Mouse (Mus musculus) NIH3T3 (cell line): ENCODE measurements around the gene Trmt13.
"Not testable (repeated sequence)": the region's sequence is repeated elsewhere in the genome, so short reads cannot be mapped to it uniquely, and the experiment has no call there.

Source experiments
- DNase-seq: peaks from one replicate; pipeline ENCODE4 v3.0.0-alpha.2; 2012; ENCODE audit warnings: low read depth

The Trmt13 gene

GRCm38 (mm10) chr3:116614295-116614892 is at the start of gene Trmt13:
Trmt13 (minus strand) TSS chr3:116614587.
- DNase-seq = peak; percentile 41

- peak; percentile 98 for DNase-seq
Measured at GRCm38 (mm10) chr3:116662463-116662863, 48.1 kb upstream of the Trmt13 start, which contains the start of gene Mfsd14a. Mfsd14a (minus strand) TSS chr3:116662677.

- DNase-seq = no peak
Measured at GRCm38 (mm10) chr3:116661870-116662414, 47.6 kb upstream of the Trmt13 start.

- no peak for DNase-seq
Measured at GRCm38 (mm10) chr3:116661288-116661869, 47.0 kb upstream of the Trmt13 start.

- no peak for DNase-seq
Measured at GRCm38 (mm10) chr3:116659856-116660430, 45.6 kb upstream of the Trmt13 start.

GRCm38 (mm10) chr3:116658928-116659565 is 44.7 kb upstream of the Trmt13 start:
- no peak for DNase-seq

GRCm38 (mm10) chr3:116656184-116656965 is 42.0 kb upstream of the Trmt13 start:
- DNase-seq = no peak

- not testable (repeated sequence) for DNase-seq
Measured at GRCm38 (mm10) chr3:116654051-116654450, 39.7 kb upstream of the Trmt13 start.

GRCm38 (mm10) chr3:116653278-116653945 is 39.0 kb upstream of the Trmt13 start:
- no peak for DNase-seq

GRCm38 (mm10) chr3:116652033-116652446 is 37.7 kb upstream of the Trmt13 start:
- peak; percentile 44 for DNase-seq

GRCm38 (mm10) chr3:116650698-116651097 is 36.3 kb upstream of the Trmt13 start:
- DNase-seq = no peak

- no peak for DNase-seq
Measured at GRCm38 (mm10) chr3:116648805-116649204, 34.4 kb upstream of the Trmt13 start.

- DNase-seq = no peak
Measured at GRCm38 (mm10) chr3:116646387-116646786, 32.0 kb upstream of the Trmt13 start.

GRCm38 (mm10) chr3:116642373-116642772 is 28.0 kb upstream of the Trmt13 start:
- no peak for DNase-seq

GRCm38 (mm10) chr3:116641811-116642371 is 27.5 kb upstream of the Trmt13 start:
- DNase-seq = no peak

GRCm38 (mm10) chr3:116640024-116640423 is 25.6 kb upstream of the Trmt13 start:
- no peak for DNase-seq

GRCm38 (mm10) chr3:116638572-116638971 is 24.2 kb upstream of the Trmt13 start:
- no peak for DNase-seq

- DNase-seq = no peak
Measured at GRCm38 (mm10) chr3:116637693-116638476, 23.5 kb upstream of the Trmt13 start.

- no peak for DNase-seq
Measured at GRCm38 (mm10) chr3:116635799-116636198, 21.4 kb upstream of the Trmt13 start.

GRCm38 (mm10) chr3:116634853-116635252 is 20.5 kb upstream of the Trmt13 start:
- no peak for DNase-seq
